Mouse (Mus musculus) gastrocnemius, postnatal 25 days (tissue): ENCODE data around the gene Ssh2. TPM values are rescaled to one million over a fixed set of nuclear protein-coding genes. Genes with fewer than 3 reads are reported as not detected.

Source experiments
- DNase-seq: peaks from one replicate; pipeline ENCODE4 v3.0.0; 2022
- long read RNA-seq, 2 experiments: library from polyadenylated mRNA; stranded (forward); transcript quantifications; one replicate each; pipeline ENCODE4 v2.0.0; 2021
- total RNA-seq, 2 experiments: library from RNA; stranded (reverse); gene quantifications; 1 replicate in 1 of 2; 2 replicates in 1 of 2; pipeline ENCODE4 v1.2.3; 2021

The Ssh2 gene
- 10 to 100 TPM; 35.3 to 44.3 TPM for total RNA-seq
- long read RNA-seq, experiment 1, partial matches to known transcripts = 0 of 16 reads
- long read RNA-seq, experiment 1, other reads (novel, unspliced or antisense) = 15 of 16 reads
- long read RNA-seq, experiment 2, partial matches to known transcripts = 2 of 17 reads
- long read RNA-seq, experiment 2, other reads (novel, unspliced or antisense) = 15 of 17 reads

- DNase-seq = peak; percentile 83
These were observed at the start of gene Ssh2 for GRCm38 (mm10) chr11:77215951-77216760. Gene Ssh2, plus strand, starts transcription at chr11:77216287.

DNA sequence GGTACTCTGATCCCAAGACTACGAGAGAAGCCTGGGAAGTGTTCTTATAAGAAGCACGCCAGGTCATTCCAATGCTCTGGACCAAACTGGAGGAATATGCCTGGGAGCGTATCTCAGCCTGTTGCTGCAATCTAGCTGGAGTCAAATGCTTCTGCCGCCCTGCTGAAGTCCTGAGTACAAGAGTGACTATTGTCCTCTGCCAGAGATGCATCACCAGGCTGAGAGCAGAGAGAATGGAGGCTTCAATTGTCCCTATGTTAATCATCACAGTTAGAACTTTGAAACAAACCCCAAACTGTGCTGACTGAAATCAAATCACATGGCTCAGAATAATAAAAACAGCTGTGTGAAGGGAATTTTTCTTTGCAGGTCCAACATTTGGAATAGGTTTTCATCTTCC is 42.4 kb upstream of the Ssh2 start:
- peak; percentile 9 for DNase-seq

GRCm38 (mm10) chr11:77174531-77174930 is 41.6 kb upstream of the Ssh2 start:
- DNase-seq = no peak

GRCm38 (mm10) chr11:77179771-77180170 is 36.3 kb upstream of the Ssh2 start:
- no peak for DNase-seq

GRCm38 (mm10) chr11:77180886-77181285 is 35.2 kb upstream of the Ssh2 start:
- DNase-seq = no peak

DNA sequence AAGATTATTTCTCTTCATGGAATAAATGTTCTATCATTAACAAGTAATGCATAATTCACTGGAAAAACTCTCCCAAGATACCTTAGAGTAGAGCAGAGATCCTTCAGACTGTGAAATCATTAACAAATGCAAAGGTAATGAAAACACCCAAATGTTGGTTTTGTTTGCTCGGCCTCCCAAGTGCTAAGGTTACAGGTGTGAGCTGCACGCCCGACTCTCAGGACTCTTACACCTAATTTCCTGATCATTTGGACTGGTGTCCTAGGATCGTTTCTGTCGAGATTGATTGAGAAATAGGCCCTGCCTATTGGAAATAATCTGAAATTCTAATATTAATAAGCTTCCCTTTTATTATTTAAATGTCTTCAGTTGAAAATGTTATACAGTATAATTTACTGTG is 34.6 kb upstream of the Ssh2 start:
- no peak for DNase-seq

- DNase-seq = no peak
These were observed 34.0 kb upstream of the Ssh2 start for GRCm38 (mm10) chr11:77182041-77182440.

- no peak for DNase-seq
These were observed 33.5 kb upstream of the Ssh2 start for GRCm38 (mm10) chr11:77182616-77183015.

DNA sequence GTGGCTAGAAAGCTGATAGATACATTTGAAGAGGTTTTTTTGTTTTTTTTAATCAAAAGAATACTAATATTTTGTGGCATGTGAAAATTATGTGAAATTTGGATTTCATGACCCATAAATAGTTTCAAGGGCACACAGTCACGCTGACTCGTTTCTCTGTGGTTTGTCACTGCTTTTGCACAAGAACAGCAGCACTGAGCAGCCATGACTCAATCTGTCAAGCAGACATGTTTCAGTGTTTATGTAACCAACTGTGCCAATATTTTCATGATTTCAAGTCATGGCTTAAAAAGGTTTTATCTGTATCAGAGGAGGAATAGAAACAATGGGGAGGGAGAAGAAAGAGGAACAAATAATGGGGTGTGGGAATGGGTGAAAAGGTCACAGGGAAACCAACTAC is 31.2 kb upstream of the Ssh2 start:
- DNase-seq = no peak

- DNase-seq = no peak
These were observed 27.2 kb upstream of the Ssh2 start, which contains the start of gene Efcab5 for GRCm38 (mm10) chr11:77188868-77189267. Gene Efcab5, minus strand, starts transcription at chr11:77188968.

DNA sequence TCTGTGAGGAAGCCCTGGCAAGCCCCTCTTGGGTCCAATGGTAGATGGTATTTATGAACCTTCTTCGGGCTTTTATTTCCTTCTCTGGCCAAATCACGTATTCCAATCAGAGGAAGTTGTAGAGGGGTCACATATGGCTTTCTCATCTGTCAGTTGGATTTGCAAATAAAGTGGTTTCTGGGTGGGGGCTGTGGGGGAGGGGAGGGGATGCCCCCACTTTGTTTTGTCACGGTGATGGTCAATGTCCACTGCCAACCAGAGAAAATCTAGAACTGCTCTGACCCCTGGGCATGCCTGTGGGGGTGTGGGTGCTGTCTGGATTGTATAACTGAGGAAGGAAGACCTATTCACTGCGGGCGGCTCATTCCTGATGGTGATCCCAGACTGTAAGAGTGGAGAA is 22.7 kb upstream of the Ssh2 start:
- DNase-seq = no peak

DNA sequence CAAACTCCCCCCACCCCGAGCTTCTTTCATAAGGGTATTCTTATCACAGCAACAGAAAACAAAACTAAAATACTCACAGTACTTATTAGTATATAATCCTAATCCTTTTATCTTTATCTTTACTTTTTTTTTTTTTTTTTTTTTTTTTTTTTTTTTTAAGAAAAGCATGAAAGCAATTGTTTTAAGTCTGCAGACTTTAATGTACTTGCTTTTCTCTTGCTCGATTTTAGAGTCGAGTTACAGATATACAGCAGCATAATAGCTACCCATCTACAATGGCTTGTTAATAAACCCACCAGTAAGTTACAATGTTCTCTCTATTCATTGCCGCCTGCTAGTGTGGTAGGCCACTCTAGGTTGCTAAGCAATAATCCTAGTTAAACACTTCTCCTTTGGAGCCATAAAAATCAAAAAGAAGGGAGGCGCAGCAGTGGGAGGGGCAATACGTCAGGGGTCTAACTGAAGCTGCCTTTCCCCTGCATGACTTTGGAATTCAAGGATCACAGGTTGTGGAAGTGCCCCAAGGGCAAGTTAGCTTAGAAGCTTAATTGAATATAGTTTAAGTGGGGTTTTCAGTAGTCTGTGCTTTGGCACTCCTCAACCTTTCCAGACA is 22.0 kb upstream of the Ssh2 start:
- DNase-seq = no peak

GRCm38 (mm10) chr11:77194762-77195161 is 21.3 kb upstream of the Ssh2 start:
- DNase-seq = no peak

- no peak for DNase-seq
These were observed 20.6 kb upstream of the Ssh2 start for GRCm38 (mm10) chr11:77195360-77196109.

- DNase-seq = no peak
These were observed 19.6 kb upstream of the Ssh2 start for GRCm38 (mm10) chr11:77196181-77197143.

DNA sequence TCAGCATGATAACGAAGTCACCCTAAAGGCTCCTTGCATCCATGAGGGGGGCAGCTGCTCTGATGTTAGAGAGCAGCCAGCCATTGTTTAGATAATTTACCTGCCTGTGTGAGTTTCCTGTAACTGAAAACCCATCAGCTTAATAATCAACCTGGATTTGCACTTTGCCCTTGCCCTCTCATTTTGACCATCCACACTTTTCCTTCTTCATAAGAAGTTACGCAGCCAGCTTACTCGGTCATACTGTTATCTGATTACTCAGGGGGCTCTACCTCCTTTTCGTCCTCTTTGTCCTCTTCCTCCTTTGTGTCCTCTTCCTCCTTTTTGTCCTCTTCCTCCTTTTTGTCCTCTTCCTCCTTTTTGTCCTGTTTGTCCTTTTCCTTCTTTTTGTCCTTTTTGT is 16.5 kb upstream of the Ssh2 start:
- no peak for DNase-seq

DNA sequence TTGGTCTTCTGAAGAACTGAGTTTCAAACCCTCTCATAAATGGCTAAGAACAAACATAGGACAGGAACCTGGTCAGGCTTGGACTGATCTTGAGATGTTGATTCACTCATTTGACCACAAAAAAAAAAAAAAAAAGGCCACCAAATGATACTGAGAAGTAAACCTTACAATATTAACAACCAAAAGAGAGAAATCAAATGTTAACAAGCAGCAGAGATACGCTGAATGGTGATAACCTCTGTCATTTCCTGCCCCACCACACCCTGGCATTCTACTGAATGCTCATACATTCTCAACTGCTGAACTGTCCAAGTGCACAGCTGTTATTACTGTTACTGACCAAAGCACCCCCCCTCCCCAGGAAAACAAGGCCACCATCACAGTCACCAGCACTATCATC is 15.4 kb upstream of the Ssh2 start:
- no peak for DNase-seq

DNA sequence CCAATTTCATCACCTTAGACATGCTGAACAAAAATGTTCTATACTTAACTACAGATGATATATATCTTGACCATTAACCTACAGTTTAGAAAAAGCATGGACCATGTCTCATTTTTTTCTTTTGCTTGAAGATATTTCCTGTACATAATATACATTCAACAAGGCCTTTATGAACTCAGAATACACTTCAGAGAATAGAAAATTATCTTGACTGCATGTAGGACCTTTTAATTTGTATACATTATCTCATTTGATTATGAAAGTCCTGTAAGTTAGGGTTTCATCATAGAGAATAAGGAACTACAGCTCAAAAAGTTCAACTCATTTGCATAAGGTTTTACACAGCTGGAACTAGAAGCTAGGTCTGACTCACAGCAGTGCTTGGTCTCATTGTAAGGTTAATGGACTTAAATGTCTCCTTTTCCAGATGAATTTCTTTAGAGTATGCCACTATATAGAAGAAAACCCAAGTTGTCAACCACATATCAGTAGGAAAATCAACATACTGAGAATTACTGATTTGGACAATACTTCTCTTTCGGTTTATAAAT is 1.9 kb upstream of the Ssh2 start:
- DNase-seq = no peak

DNA sequence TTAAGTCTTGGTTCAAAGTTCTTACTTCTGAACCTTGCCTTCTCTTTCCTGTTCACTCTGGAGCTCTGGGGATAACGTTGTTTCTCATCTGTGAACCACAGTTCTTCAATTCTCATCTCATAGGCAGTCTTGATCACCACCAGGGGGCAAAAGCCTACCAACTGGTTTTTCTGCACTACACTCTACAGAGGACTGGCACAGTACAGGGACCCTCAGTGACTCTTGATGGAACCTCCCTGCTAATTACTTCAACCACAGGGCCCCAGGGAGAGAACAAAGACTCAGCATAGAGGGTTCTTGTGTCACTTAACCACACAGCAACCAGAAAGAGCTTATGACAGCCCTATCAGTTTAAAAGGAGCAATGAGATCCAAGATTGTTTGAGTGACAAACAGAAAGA is 1.3 kb upstream of the Ssh2 start:
- peak; percentile 38 for DNase-seq

- no peak for DNase-seq
These were observed 604 bp upstream of the Ssh2 start for GRCm38 (mm10) chr11:77215483-77215882.

GRCm38 (mm10) chr11:77216761-77217130 is 659 bp downstream of the Ssh2 start:
- no peak for DNase-seq
